Mouse (Mus musculus) forebrain, embryonic 15.5 days (tissue): ENCODE results near the gene Trpc5. TPM values are rescaled to one million over a fixed set of nuclear protein-coding genes. Genes with fewer than 3 reads are reported as not detected.

Experiments used
- ATAC-seq: fragments of 200-750 bp; cut with Nextera tagmentation; replicated peaks from 2 replicates; pipeline ENCODE4 v1.8.0; 2017; ENCODE audit warnings: mild to moderate bottlenecking, moderate TSS enrichment, moderate library complexity
- H3K27ac ChIP-seq: fragments of 300-500 bp; sonication (generic); replicated peaks from 2 replicates; pipeline ENCODE4 v1.5.1; 2015; ENCODE audit warnings: mild to moderate bottlenecking, inconsistent platforms
- H3K27me3 ChIP-seq: fragments of 300-500 bp; sonication (generic); 2 replicates; pipeline ENCODE4 v1.6.1; 2015; ENCODE audit warnings: inconsistent platforms
- H3K36me3 ChIP-seq: fragments of 300-500 bp; sonication (generic); 2 replicates; pipeline ENCODE4 v1.6.1; 2015; ENCODE audit warnings: mild to moderate bottlenecking, inconsistent platforms
- H3K4me1 ChIP-seq: fragments of 300-500 bp; sonication (generic); 2 replicates; pipeline ENCODE4 v1.6.1; 2015; ENCODE audit warnings: inconsistent platforms
- H3K4me2 ChIP-seq: fragments of 300-500 bp; sonication (generic); replicated peaks from 2 replicates; pipeline ENCODE4 v1.6.1; 2015; ENCODE audit warnings: mild to moderate bottlenecking, inconsistent platforms
- H3K4me3 ChIP-seq: fragments of 300-500 bp; sonication (generic); 2 replicates; pipeline ENCODE4 v1.5.1; 2015; ENCODE audit warnings: mild to moderate bottlenecking, inconsistent platforms
- H3K9ac ChIP-seq: fragments of 300-500 bp; sonication (generic); replicated peaks from 2 replicates; pipeline ENCODE4 v1.6.1; 2015; ENCODE audit warnings: mild to moderate bottlenecking, inconsistent platforms
- H3K9me3 ChIP-seq: fragments of 300-500 bp; sonication (generic); 2 replicates; pipeline ENCODE4 v1.6.1; 2016; ENCODE audit warnings: inconsistent platforms
- WGBS: fragments of 180-500 bp; shearing (Covaris S2); methylation state at CpG from one replicate; pipeline ENCODE4 v1.1.7; 2015; ENCODE audit warnings: mixed read lengths; 5-methylcytosine and 5-hydroxymethylcytosine counted together
- polyA plus RNA-seq: library from polyadenylated mRNA; unstranded; fragments of >200 nt; fragmentation: Nextera tagmentation; extraction: Ambion mirVana; gene quantifications from 2 replicates; pipeline ENCODE4 v1.2.1, GENCODE M21; 2015

Trpc5 gene
- 0.91 and 1.0 TPM in 2 replicates for polyA plus RNA-seq

- 0% methylated on average over 1 of the region's 1 CpGs for WGBS
- Histone ChIP-seq H3K9ac (peak within 1 kb of the TSS; percentile 47), H3K4me1 (no peaks in the 10 kb centered on the region), H3K4me2 (peak within 1 kb of the TSS; percentile 74), H3K4me3 (peak within 1 kb of the TSS; percentile 47), H3K27me3 (no peaks in the 10 kb centered on the region; the same call in 1 of the 2 replicates), H3K27ac (no peak within 1 kb of the TSS), H3K9me3 (no peaks in the 10 kb centered on the region), H3K36me3 (no peaks in the 10 kb centered on the region)
- no peak for ATAC-seq
Measured at GRCm38 (mm10) chrX:144688142-144688206, at the start of gene Trpc5. TSS of gene Trpc5 (minus strand) at chrX:144688180.

DNA sequence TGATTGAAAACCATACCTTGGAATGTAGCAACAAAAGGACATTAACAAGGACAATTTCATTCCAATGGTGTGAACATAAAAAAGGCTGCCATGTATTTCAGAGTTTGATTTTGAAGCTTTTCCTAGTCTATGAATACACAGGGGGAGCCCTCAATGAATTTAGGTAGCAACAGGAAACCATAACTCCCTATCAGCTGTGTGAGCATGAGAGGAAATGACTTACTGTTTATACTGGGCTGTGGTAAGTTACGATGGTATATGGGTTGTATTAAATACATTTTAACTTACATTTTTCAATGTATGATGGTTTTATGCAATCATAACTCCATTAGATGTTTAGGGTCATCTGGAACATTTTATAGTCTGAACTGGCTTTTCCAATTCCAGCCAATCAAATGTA lies 28.4 kb upstream of the Trpc5 start:
- H3K36me3 ChIP-seq = no peaks in the 10 kb centered on the region
- no peak for ATAC-seq
- WGBS = 93% methylated on average over 1 of the region's 1 CpGs

DNA sequence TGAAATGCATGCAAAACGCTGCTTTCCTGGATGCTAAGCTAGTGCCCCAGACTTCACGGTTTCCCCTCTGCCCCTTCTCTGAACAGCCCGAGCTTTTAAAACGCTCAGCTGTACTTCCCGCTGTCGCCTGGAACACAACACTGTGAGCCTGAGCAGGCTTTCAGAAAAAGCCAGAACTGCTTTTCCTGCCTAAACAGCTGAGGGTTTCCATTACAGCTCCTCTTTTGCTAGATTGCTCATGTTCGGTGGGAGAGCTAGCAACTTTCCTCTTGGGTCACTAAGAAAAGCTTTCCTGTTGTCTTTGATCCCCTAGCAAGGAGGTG lies 1.8 kb upstream of the Trpc5 start:
- Histone ChIP-seq H3K4me1 (no peaks in the 10 kb centered on the region), H3K27me3 (no peaks in the 10 kb centered on the region; the same call in 1 of the 2 replicates), H3K27ac (no peak overlapping the region), H3K9me3 (no peaks in the 10 kb centered on the region), H3K4me2 (peak overlapping the region; percentile 74), H3K4me3 (peak overlapping the region; percentile 47), H3K36me3 (no peaks in the 10 kb centered on the region), H3K9ac (no peak overlapping the region)
- ATAC-seq = peak; percentile 41; the same call in 1 of the 2 replicates
- 18% methylated on average over 7 of the region's 7 CpGs for WGBS

More for the DNA sequence above, 28.4 kb upstream of the Trpc5 start:
- Histone ChIP-seq H3K4me1 (no peaks in the 10 kb centered on the region), H3K27me3 (no peaks in the 10 kb centered on the region), H3K4me2 (no peak overlapping the region), H3K4me3 (no peak overlapping the region), H3K9ac (no peak overlapping the region), H3K9me3 (no peaks in the 10 kb centered on the region), H3K27ac (no peak overlapping the region)

- WGBS = 29% methylated on average over 14 of the region's 21 CpGs
- Histone ChIP-seq H3K9ac (peak overlapping the region; percentile 47), H3K36me3 (no peaks in the 10 kb centered on the region), H3K9me3 (no peaks in the 10 kb centered on the region), H3K4me1 (no peaks in the 10 kb centered on the region), H3K27me3 (no peaks in the 10 kb centered on the region; the same call in 1 of the 2 replicates), H3K4me3 (peak overlapping the region; percentile 47), H3K4me2 (peak overlapping the region; percentile 74), H3K27ac (no peak overlapping the region)
- ATAC-seq = peak; percentile 89
Measured at GRCm38 (mm10) chrX:144689119-144689858, 1.3 kb upstream of the Trpc5 start.

GRCm38 (mm10) chrX:144688207-144689118 lies 483 bp upstream of the Trpc5 start, which contains the start of gene Rtl4:
TSS of gene Rtl4 (plus strand) at chrX:144688907.
- Histone ChIP-seq H3K9me3 (no peaks in the 10 kb centered on the region), H3K4me3 (peak within 1 kb of the TSS; percentile 47), H3K27me3 (no peaks in the 10 kb centered on the region; the same call in 1 of the 2 replicates), H3K4me1 (no peaks in the 10 kb centered on the region), H3K27ac (no peak within 1 kb of the TSS), H3K36me3 (no peaks in the 10 kb centered on the region), H3K4me2 (peak within 1 kb of the TSS; percentile 74), H3K9ac (peak within 1 kb of the TSS; percentile 47)
- 25% methylated on average over 19 of the region's 31 CpGs for WGBS
- ATAC-seq = peak; percentile 80

DNA sequence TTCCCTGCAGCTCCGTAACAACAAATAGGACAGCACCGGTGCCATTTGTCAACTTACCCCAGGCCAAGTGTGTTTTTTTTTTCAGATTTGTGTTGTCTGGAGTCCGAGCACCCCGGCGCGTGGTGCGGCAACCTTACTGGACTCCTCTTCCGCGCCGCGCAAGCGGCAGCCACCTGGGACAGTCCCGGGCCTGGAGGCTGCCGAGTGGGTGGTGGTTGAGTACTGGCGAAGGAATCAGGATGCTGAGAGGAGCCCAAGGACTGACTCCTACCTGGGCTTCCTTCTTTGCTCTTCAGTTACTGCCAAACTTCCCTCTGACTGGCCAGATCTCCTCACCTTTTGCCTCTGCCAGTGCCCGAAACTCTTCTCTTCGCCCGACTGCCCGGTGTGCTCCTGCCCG lies 238 bp downstream of the Trpc5 start:
- no peak for ATAC-seq
- Histone ChIP-seq H3K9ac (0 out of 2 replicates have a peak overlapping the region, but pooled peaks have one; percentile 15), H3K27ac (no peak overlapping the region), H3K27me3 (no peaks in the 10 kb centered on the region; the same call in 1 of the 2 replicates), H3K9me3 (no peaks in the 10 kb centered on the region), H3K4me3 (peak overlapping the region; percentile 47), H3K4me1 (no peaks in the 10 kb centered on the region), H3K36me3 (no peaks in the 10 kb centered on the region), H3K4me2 (peak overlapping the region; percentile 74)
- 34% methylated on average over 20 of the region's 20 CpGs for WGBS

GRCm38 (mm10) chrX:144652196-144652595 lies 35.8 kb downstream of the Trpc5 start:
- Histone ChIP-seq H3K4me2 (no peak overlapping the region), H3K27ac (no peak overlapping the region), H3K27me3 (no peaks in the 10 kb centered on the region), H3K4me1 (no peaks in the 10 kb centered on the region), H3K4me3 (no peak overlapping the region), H3K9me3 (no peaks in the 10 kb centered on the region), H3K9ac (no peak overlapping the region), H3K36me3 (no peaks in the 10 kb centered on the region)
- WGBS = 82% methylated on average over 2 of the region's 2 CpGs
- no peak for ATAC-seq

- H3K27me3 ChIP-seq = no peaks in the 10 kb centered on the region
- no peak overlapping the region for H3K9ac ChIP-seq
- ATAC-seq = no peak
- H3K27ac ChIP-seq = no peak overlapping the region
- H3K4me2 ChIP-seq = no peak overlapping the region
- no peaks in the 10 kb centered on the region for H3K36me3 ChIP-seq
- H3K4me1 ChIP-seq = no peaks in the 10 kb centered on the region
- no peak overlapping the region for H3K4me3 ChIP-seq
- H3K9me3 ChIP-seq = no peaks in the 10 kb centered on the region
- WGBS = 41% methylated on average over 1 of the region's 1 CpGs
Measured at GRCm38 (mm10) chrX:144645394-144645793, 42.6 kb downstream of the Trpc5 start.

- Histone ChIP-seq H3K27me3 (no peaks in the 10 kb centered on the region), H3K9ac (no peak overlapping the region)
- WGBS = 80% methylated on average over 2 of the region's 3 CpGs
Measured at GRCm38 (mm10) chrX:144644756-144645155, 43.2 kb downstream of the Trpc5 start.

GRCm38 (mm10) chrX:144612753-144613152 lies 75.2 kb downstream of the Trpc5 start:
- Histone ChIP-seq H3K9ac (no peak overlapping the region), H3K36me3 (no peaks in the 10 kb centered on the region), H3K4me3 (no peak overlapping the region), H3K4me1 (no peaks in the 10 kb centered on the region), H3K9me3 (no peaks in the 10 kb centered on the region), H3K4me2 (no peak overlapping the region), H3K27ac (no peak overlapping the region), H3K27me3 (no peaks in the 10 kb centered on the region)
- WGBS = 77% methylated on average over 4 of the region's 4 CpGs
- ATAC-seq = no peak

More at GRCm38 (mm10) chrX:144644756-144645155, 43.2 kb downstream of the Trpc5 start:
- Histone ChIP-seq H3K4me3 (no peak overlapping the region), H3K4me1 (no peaks in the 10 kb centered on the region), H3K27ac (no peak overlapping the region), H3K36me3 (no peaks in the 10 kb centered on the region), H3K4me2 (no peak overlapping the region), H3K9me3 (no peaks in the 10 kb centered on the region)
- no peak for ATAC-seq

DNA sequence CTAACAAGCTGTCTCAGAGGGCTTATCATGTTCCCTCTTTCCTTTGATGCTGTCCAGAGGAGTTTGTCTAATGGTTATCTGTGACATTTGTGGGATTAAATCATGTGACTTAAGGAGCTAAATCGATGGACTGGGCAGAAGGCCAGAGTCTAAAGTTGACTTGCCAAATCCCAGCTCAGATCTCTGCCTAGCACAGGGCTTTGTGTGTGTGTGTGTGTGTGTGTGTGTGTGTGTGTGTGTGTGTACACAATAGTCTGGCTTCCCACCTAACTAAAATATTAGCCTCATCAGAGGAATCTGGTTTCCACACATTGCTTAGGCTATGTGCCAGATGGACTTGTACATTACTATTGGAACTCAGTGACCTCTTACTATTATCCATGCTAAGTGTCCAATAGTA lies 151.5 kb downstream of the Trpc5 start:
- Histone ChIP-seq H3K4me1 (no peaks in the 10 kb centered on the region), H3K36me3 (no peaks in the 10 kb centered on the region), H3K27me3 (no peaks in the 10 kb centered on the region), H3K9ac (no peak overlapping the region), H3K4me3 (no peak overlapping the region), H3K9me3 (no peaks in the 10 kb centered on the region), H3K4me2 (no peak overlapping the region), H3K27ac (no peak overlapping the region)
- WGBS = 24% methylated on average over 1 of the region's 1 CpGs
- no peak for ATAC-seq

DNA sequence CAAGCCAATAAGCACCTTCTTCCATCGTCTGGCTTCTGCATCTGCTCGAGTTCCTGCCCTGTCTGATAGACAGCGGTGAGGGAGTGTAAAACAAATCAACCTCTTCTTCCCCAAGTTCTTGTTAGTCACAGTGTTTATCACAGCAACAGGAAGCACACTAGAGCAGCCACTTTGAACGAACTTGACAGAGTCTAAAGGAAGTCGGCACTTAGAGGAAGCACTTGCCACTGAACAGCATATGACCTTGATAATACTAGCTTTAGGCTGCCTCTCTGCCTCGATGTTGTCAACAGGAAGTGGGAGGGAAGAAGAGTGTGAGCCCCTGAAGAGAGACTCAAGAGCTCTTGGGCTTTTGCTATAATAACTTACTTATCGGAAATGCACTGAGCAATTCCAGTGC lies 161.9 kb downstream of the Trpc5 start:
- Histone ChIP-seq H3K9me3 (no peaks in the 10 kb centered on the region), H3K36me3 (no peaks in the 10 kb centered on the region), H3K4me2 (no peak overlapping the region), H3K27ac (no peak overlapping the region), H3K9ac (no peak overlapping the region), H3K4me1 (no peaks in the 10 kb centered on the region), H3K27me3 (no peaks in the 10 kb centered on the region), H3K4me3 (no peak overlapping the region)
- 88% methylated on average over 7 of the region's 7 CpGs for WGBS
- no peak for ATAC-seq
